Mouse (Mus musculus) megakaryocyte, embryonic 14.5 days (primary cell): ENCODE measurements around the gene Adprm. TPM values are rescaled to one million over a fixed set of nuclear protein-coding genes. Genes with fewer than 3 reads are reported as not detected.
A peak's percentile ranks its signal among the peaks of the same experiment; 100 is the strongest.
"Not testable (repeated sequence)": the region's sequence is repeated elsewhere in the genome, so short reads cannot be mapped to it uniquely, and the experiment has no call there.

Experiments
- H3K27me3 ChIP-seq: replicated peaks from 2 replicates; pipeline ENCODE3; 2012; ENCODE audit warnings: inconsistent platforms
- H3K36me3 ChIP-seq: replicated peaks from 2 replicates; pipeline ENCODE3; 2012; ENCODE audit warnings: low read length, inconsistent platforms, mixed read lengths
- H3K4me1 ChIP-seq: 2 replicates; pipeline ENCODE4 v1.6.1; 2012; ENCODE audit warnings: inconsistent platforms
- H3K4me3 ChIP-seq: replicated peaks from 2 replicates; pipeline ENCODE3; 2012; ENCODE audit warnings: moderate library complexity, mild to moderate bottlenecking, inconsistent platforms
- H3K9me3 ChIP-seq: 2 replicates; pipeline ENCODE4 v1.6.1; 2012; ENCODE audit warnings: inconsistent platforms
- FLI1 ChIP-seq: IDR thresholded peaks from 2 replicates; pipeline ENCODE4 v1.6.1; 2012; ENCODE audit warnings: low read length, inconsistent platforms, mixed read lengths
- GATA1 ChIP-seq: IDR thresholded peaks from 3 replicates; pipeline ENCODE4 v1.6.1; 2012; ENCODE audit warnings: mixed read lengths, low read length, inconsistent platforms, borderline replicate concordance
- polyA plus RNA-seq: library from polyadenylated mRNA; stranded (reverse); fragments of >175 nt; gene quantifications from 2 replicates; pipeline ENCODE4 v1.2.3, GENCODE M21; 2012; ENCODE audit warnings: low replicate concordance; ENCODE audit not compliant: insufficient read depth

Adprm gene
- 0.82 TPM in 1 of 2 replicates, not detected in the other for polyA plus RNA-seq

GRCm38 (mm10) chr11:67052321-67052952 lies at the start of gene Adprm, which contains the start of gene Sco1:
Gene Adprm (minus strand): TSS chr11:67052594.
Gene Sco1 (plus strand): TSS chr11:67052670.
- peak within 1 kb of the TSS; percentile 94 for H3K4me3 ChIP-seq
- H3K9me3 ChIP-seq, result no peaks in the 10 kb centered on the region
- peak; percentile 96 for TF ChIP-seq FLI1
- TF ChIP-seq GATA1, result no peak
- peaks cover 44% of the 10 kb centered on the region for H3K36me3 ChIP-seq
- H3K27me3 ChIP-seq, result no peaks in the 10 kb centered on the region
- H3K4me1 ChIP-seq, result peaks cover 29% of the 10 kb centered on the region

GRCm38 (mm10) chr11:67101713-67102112 lies 49.3 kb upstream of the Adprm start:
- Histone ChIP-seq H3K4me1 (no peaks in the 10 kb centered on the region), H3K4me3 (no peak overlapping the region), H3K36me3 (no peaks in the 10 kb centered on the region), H3K27me3 (peaks cover 34% of the 10 kb centered on the region), H3K9me3 (no peaks in the 10 kb centered on the region)
- TF ChIP-seq GATA1, result no peak
- TF ChIP-seq FLI1, result no peak

GRCm38 (mm10) chr11:67100169-67100568 lies 47.8 kb upstream of the Adprm start:
- Histone ChIP-seq H3K9me3 (no peaks in the 10 kb centered on the region), H3K36me3 (no peaks in the 10 kb centered on the region), H3K4me3 (no peak overlapping the region), H3K27me3 (peaks cover 33% of the 10 kb centered on the region), H3K4me1 (no peaks in the 10 kb centered on the region)
- TF ChIP-seq FLI1, result no peak
- TF ChIP-seq GATA1, result no peak

- TF ChIP-seq FLI1 (no peak), GATA1 (no peak)
- Histone ChIP-seq H3K27me3 (peaks cover 34% of the 10 kb centered on the region), H3K4me3 (no peak overlapping the region)
These were observed 46.8 kb upstream of the Adprm start for GRCm38 (mm10) chr11:67099241-67099640.

GRCm38 (mm10) chr11:67098427-67098826 lies 46.0 kb upstream of the Adprm start:
- peaks cover 38% of the 10 kb centered on the region for H3K27me3 ChIP-seq
- H3K36me3 ChIP-seq, result no peaks in the 10 kb centered on the region
- no peaks in the 10 kb centered on the region for H3K9me3 ChIP-seq
- no peak overlapping the region for H3K4me3 ChIP-seq
- H3K4me1 ChIP-seq, result no peaks in the 10 kb centered on the region; the same call in 1 of the 2 replicates
- TF ChIP-seq FLI1, result no peak

More at GRCm38 (mm10) chr11:67099241-67099640, 46.8 kb upstream of the Adprm start:
- H3K4me1 ChIP-seq, result no peaks in the 10 kb centered on the region; the same call in 1 of the 2 replicates
- H3K36me3 ChIP-seq, result no peaks in the 10 kb centered on the region
- no peaks in the 10 kb centered on the region for H3K9me3 ChIP-seq

GRCm38 (mm10) chr11:67097709-67098108 lies 45.3 kb upstream of the Adprm start:
- Histone ChIP-seq H3K27me3 (peaks cover 36% of the 10 kb centered on the region), H3K9me3 (no peaks in the 10 kb centered on the region), H3K4me1 (no peaks in the 10 kb centered on the region; the same call in 1 of the 2 replicates), H3K36me3 (no peaks in the 10 kb centered on the region), H3K4me3 (no peak overlapping the region)
- TF ChIP-seq GATA1 (no peak), FLI1 (no peak)

GRCm38 (mm10) chr11:67094470-67094869 lies 42.1 kb upstream of the Adprm start:
- TF ChIP-seq GATA1, result no peak
- TF ChIP-seq FLI1, result no peak
- Histone ChIP-seq H3K27me3 (peaks cover 33% of the 10 kb centered on the region), H3K4me1 (no peaks in the 10 kb centered on the region; the same call in 1 of the 2 replicates), H3K9me3 (no peaks in the 10 kb centered on the region), H3K36me3 (no peaks in the 10 kb centered on the region), H3K4me3 (no peak overlapping the region)

- Histone ChIP-seq H3K27me3 (peaks cover 35% of the 10 kb centered on the region), H3K9me3 (no peaks in the 10 kb centered on the region), H3K4me1 (no peaks in the 10 kb centered on the region; the same call in 1 of the 2 replicates), H3K36me3 (no peaks in the 10 kb centered on the region), H3K4me3 (no peak overlapping the region)
- TF ChIP-seq FLI1 (no peak), GATA1 (no peak)
These were observed 41.3 kb upstream of the Adprm start for GRCm38 (mm10) chr11:67093652-67094051.

- TF ChIP-seq GATA1, result no peak
- TF ChIP-seq FLI1, result no peak
- Histone ChIP-seq H3K9me3 (no peaks in the 10 kb centered on the region), H3K4me3 (no peak overlapping the region), H3K36me3 (no peaks in the 10 kb centered on the region), H3K4me1 (no peaks in the 10 kb centered on the region; the same call in 1 of the 2 replicates), H3K27me3 (peaks cover 32% of the 10 kb centered on the region)
These were observed 40.8 kb upstream of the Adprm start for GRCm38 (mm10) chr11:67093201-67093600.

GRCm38 (mm10) chr11:67092354-67092753 lies 40.0 kb upstream of the Adprm start:
- H3K4me1 ChIP-seq, H3K36me3 ChIP-seq, H3K9me3 ChIP-seq, H3K4me3 ChIP-seq: not testable (repeated sequence)
- H3K27me3 ChIP-seq, result peaks cover 35% of the 10 kb centered on the region
